Mouse (Mus musculus) left cerebral cortex, adult 11 months (tissue): ENCODE data around the gene Maml3.

Experiments used
- DNase-seq: peaks from one replicate; pipeline ENCODE4 v3.0.0; 2022; ENCODE audit warnings: low spot score

The Maml3 gene

GRCm38 (mm10) chr3:52045221-52045641 is 59.6 kb downstream of the Maml3 start:
- DNase-seq: no peak

- no peak for DNase-seq
These were observed 60.2 kb downstream of the Maml3 start for GRCm38 (mm10) chr3:52044651-52045050.

- DNase-seq: no peak
These were observed 61.0 kb downstream of the Maml3 start for GRCm38 (mm10) chr3:52043847-52044246.

GRCm38 (mm10) chr3:52042680-52043079 is 62.2 kb downstream of the Maml3 start:
- DNase-seq: no peak

GRCm38 (mm10) chr3:52039958-52040357 is 64.9 kb downstream of the Maml3 start:
- DNase-seq: no peak

- DNase-seq: no peak
These were observed 67.6 kb downstream of the Maml3 start for GRCm38 (mm10) chr3:52037260-52037659.

- no peak for DNase-seq
These were observed 69.5 kb downstream of the Maml3 start for GRCm38 (mm10) chr3:52035404-52035803.

- DNase-seq: no peak
These were observed 70.9 kb downstream of the Maml3 start for GRCm38 (mm10) chr3:52033857-52034588.

GRCm38 (mm10) chr3:52031327-52031726 is 73.5 kb downstream of the Maml3 start:
- DNase-seq: no peak

- DNase-seq: no peak
These were observed 74.8 kb downstream of the Maml3 start for GRCm38 (mm10) chr3:52030114-52030513.

GRCm38 (mm10) chr3:52029661-52030081 is 75.2 kb downstream of the Maml3 start:
- DNase-seq: peak; percentile 59

GRCm38 (mm10) chr3:52027972-52028371 is 76.9 kb downstream of the Maml3 start:
- no peak for DNase-seq

GRCm38 (mm10) chr3:52022486-52022885 is 82.4 kb downstream of the Maml3 start:
- no peak for DNase-seq

GRCm38 (mm10) chr3:52018103-52018439 is 86.8 kb downstream of the Maml3 start:
- no peak for DNase-seq

GRCm38 (mm10) chr3:52017439-52018102 is 87.3 kb downstream of the Maml3 start:
- DNase-seq: no peak

- no peak for DNase-seq
These were observed 88.7 kb downstream of the Maml3 start for GRCm38 (mm10) chr3:52016178-52016577.

- DNase-seq: no peak
These were observed 89.3 kb downstream of the Maml3 start for GRCm38 (mm10) chr3:52015556-52015955.

GRCm38 (mm10) chr3:52011032-52011710 is 93.7 kb downstream of the Maml3 start:
- DNase-seq: no peak

GRCm38 (mm10) chr3:52009321-52009720 is 95.6 kb downstream of the Maml3 start:
- peak; percentile 38 for DNase-seq

GRCm38 (mm10) chr3:52007602-52008252 is 97.1 kb downstream of the Maml3 start:
- peak; percentile 56 for DNase-seq

- DNase-seq: no peak
These were observed 98.0 kb downstream of the Maml3 start for GRCm38 (mm10) chr3:52006721-52007330.

GRCm38 (mm10) chr3:52003663-52004062 is 101.2 kb downstream of the Maml3 start:
- DNase-seq: no peak
